Mouse (Mus musculus) embryonic facial prominence, embryonic 14.5 days (tissue): Measurements from ENCODE around the gene Acsbg2. TPM values are rescaled to one million over a fixed set of nuclear protein-coding genes. Genes with fewer than 3 reads are reported as not detected.

Experiments
- ATAC-seq: fragments of 200-750 bp; cut with Nextera tagmentation; 2 replicates; pipeline ENCODE4 v1.8.0; 2017; ENCODE audit warnings: low read depth, moderate number of reproducible peaks, moderate TSS enrichment
- DNase-seq: peaks from one replicate; pipeline ENCODE4 v3.0.0-alpha.2; 2015; ENCODE audit warnings: low spot score
- H3K27ac ChIP-seq: fragments of 300-500 bp; sonication (generic); replicated peaks from 2 replicates; pipeline ENCODE4 v1.5.1; 2014; ENCODE audit warnings: low read depth, mild to moderate bottlenecking, low read length, moderate library complexity
- H3K27me3 ChIP-seq: fragments of 300-500 bp; sonication (generic); replicated peaks from 2 replicates; pipeline ENCODE4 v1.6.1; 2014; ENCODE audit warnings: low read length; ENCODE audit not compliant: control insufficient read depth, insufficient read depth
- H3K36me3 ChIP-seq: fragments of 300-500 bp; sonication (generic); 2 replicates; pipeline ENCODE4 v1.6.1; 2014; ENCODE audit warnings: low read length, mixed read lengths; ENCODE audit not compliant: control insufficient read depth, insufficient read depth
- H3K4me1 ChIP-seq: fragments of 300-500 bp; sonication (generic); 2 replicates; pipeline ENCODE4 v1.6.1; 2014; ENCODE audit warnings: antibody characterized with exemption, low read length; ENCODE audit not compliant: control insufficient read depth, insufficient read depth
- H3K4me2 ChIP-seq: fragments of 300-500 bp; sonication (generic); 2 replicates; pipeline ENCODE4 v1.6.1; 2014; ENCODE audit warnings: low read depth, mild to moderate bottlenecking, low read length, moderate library complexity, mixed read lengths
- H3K4me3 ChIP-seq: fragments of 300-500 bp; sonication (generic); 2 replicates; pipeline ENCODE4 v1.5.1; 2014; ENCODE audit warnings: low read depth, mild to moderate bottlenecking, low read length
- H3K9ac ChIP-seq: fragments of 300-500 bp; sonication (generic); 2 replicates; pipeline ENCODE4 v1.6.1; 2014; ENCODE audit warnings: low read depth, mild to moderate bottlenecking, low read length, moderate library complexity, mixed read lengths
- H3K9me3 ChIP-seq: fragments of 300-500 bp; sonication (generic); 2 replicates; pipeline ENCODE4 v1.6.1; 2016; ENCODE audit warnings: low read length; ENCODE audit not compliant: control insufficient read depth
- WGBS: fragments of 180-500 bp; shearing (Covaris S2); extraction: QIAGEN DNeasy Blood & Tissue Kit; methylation state at CpG from one replicate; pipeline ENCODE4 v1.1.7; 2014; 5-methylcytosine and 5-hydroxymethylcytosine counted together
- polyA plus RNA-seq: library from polyadenylated mRNA; unstranded; fragments of >200 nt; fragmentation: Nextera tagmentation; extraction: Ambion mirVana; gene quantifications from 2 replicates; pipeline ENCODE4 v1.2.1, GENCODE M21; 2014

The Acsbg2 gene
- polyA plus RNA-seq, 1 experiment from 2014 or later: not detected

DNA sequence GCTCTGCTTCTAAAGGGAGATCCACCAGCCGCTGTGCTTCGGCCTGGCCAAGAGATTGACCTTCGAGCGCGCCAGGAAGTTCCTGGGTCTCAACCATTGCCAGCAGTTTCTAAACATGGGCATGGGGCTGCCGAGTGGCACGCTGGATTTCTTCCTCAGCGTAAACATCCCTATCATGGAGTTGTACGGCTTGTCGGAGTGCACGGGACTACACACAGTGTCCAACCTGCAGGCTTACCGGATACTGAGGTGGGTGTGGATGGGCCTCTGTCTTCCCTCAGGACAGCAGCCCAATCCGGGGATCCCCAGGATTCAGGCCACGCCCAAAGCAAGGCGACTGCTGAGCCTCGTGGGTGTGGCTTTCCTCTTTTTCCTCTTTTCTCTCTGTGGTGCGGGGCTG is 9.4 kb upstream of the Acsbg2 start:
- H3K4me3 ChIP-seq: no peak overlapping the region
- H3K4me2 ChIP-seq: peak overlapping the region; percentile 38
- no peaks in the 10 kb centered on the region for H3K4me1 ChIP-seq
- WGBS: 45% methylated on average over 17 of the region's 17 CpGs
- H3K36me3 ChIP-seq: 0 out of 2 replicates have a peak, but pooled peaks cover 4% of the 10 kb centered on the region
- peaks cover 13% of the 10 kb centered on the region; the same call in 1 of the 2 replicates for H3K9me3 ChIP-seq
- no peak for ATAC-seq
- no peak for DNase-seq
- H3K27ac ChIP-seq: no peak overlapping the region
- no peaks in the 10 kb centered on the region for H3K27me3 ChIP-seq
- no peak overlapping the region for H3K9ac ChIP-seq

DNA sequence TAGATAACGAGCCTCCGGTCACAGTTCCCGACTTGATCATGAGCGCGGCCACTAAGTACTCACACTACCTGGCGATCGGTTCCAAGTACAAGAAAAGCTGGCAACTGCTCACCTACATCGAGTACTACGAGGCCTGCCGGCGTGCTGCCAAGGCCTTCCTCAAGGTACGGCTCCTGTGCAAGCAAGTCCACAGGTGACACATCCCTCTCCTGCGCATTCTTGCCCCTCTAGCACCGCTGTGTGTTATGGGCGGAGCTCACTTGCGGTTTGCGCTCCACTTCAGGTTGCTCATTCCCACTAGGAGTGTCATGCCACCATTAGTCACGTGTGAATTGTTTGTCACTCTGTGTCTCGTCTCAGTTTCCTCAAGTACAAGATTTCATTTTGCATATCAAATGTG is 3.2 kb upstream of the Acsbg2 start:
- 82% methylated on average over 19 of the region's 19 CpGs for WGBS
- Histone ChIP-seq H3K9me3 (no peaks in the 10 kb centered on the region), H3K4me2 (no peak overlapping the region), H3K9ac (no peak overlapping the region), H3K4me3 (no peak overlapping the region), H3K36me3 (no peaks in the 10 kb centered on the region), H3K27me3 (no peaks in the 10 kb centered on the region), H3K4me1 (no peaks in the 10 kb centered on the region), H3K27ac (no peak overlapping the region)
- no peak for ATAC-seq
- no peak for DNase-seq

DNA sequence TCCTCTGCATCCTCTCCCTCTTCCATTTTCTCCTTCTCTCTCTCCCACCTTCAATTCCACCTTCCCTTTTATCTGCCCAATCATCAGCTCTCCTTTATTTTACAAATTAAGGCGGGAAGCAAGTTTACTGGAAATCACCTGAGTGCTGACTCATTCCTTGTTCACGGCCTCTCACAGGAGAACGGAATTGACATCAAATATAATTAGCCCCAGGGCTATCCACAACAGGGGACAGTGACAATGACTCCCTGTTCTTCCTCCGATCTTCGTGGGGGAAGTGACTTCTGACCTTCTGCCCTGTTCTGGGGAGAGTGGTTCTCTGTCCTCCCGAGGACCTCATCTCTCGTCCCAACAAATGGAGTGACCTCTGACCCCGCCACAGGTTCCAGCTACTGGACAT is 2.7 kb upstream of the Acsbg2 start:
- H3K9me3 ChIP-seq: no peaks in the 10 kb centered on the region
- H3K4me2 ChIP-seq: no peak overlapping the region
- no peaks in the 10 kb centered on the region for H3K36me3 ChIP-seq
- H3K27me3 ChIP-seq: no peaks in the 10 kb centered on the region
- H3K4me1 ChIP-seq: no peaks in the 10 kb centered on the region
- no peak overlapping the region for H3K9ac ChIP-seq
- ATAC-seq: no peak
- 44% methylated on average over 8 of the region's 8 CpGs for WGBS
- no peak for DNase-seq
- H3K4me3 ChIP-seq: no peak overlapping the region
- H3K27ac ChIP-seq: no peak overlapping the region

DNA sequence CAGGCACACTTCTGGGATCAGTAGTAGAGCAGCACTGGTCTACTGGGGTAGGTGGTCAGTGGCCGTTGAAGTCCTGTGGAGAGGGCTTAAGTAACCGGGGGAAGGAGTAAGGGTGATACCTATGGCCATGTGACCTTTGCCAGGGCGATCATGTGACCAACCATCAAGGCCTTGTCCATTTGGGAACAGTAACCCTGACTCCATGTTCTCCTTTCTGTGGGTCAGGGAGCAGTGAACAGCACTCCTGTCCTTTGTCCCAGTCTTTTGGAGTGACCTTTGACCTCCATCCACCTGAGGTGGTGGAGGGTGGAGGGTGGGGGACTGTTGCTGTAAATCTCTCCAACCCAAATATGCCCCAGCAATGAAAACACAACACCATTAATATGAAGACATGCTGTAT is 2.2 kb upstream of the Acsbg2 start:
- H3K36me3 ChIP-seq: no peaks in the 10 kb centered on the region
- DNase-seq: no peak
- no peak for ATAC-seq
- H3K4me2 ChIP-seq: no peak overlapping the region
- no peaks in the 10 kb centered on the region for H3K27me3 ChIP-seq
- no peak overlapping the region for H3K4me3 ChIP-seq
- H3K27ac ChIP-seq: no peak overlapping the region
- 88% methylated on average over 3 of the region's 3 CpGs for WGBS
- H3K9me3 ChIP-seq: no peaks in the 10 kb centered on the region
- H3K4me1 ChIP-seq: no peaks in the 10 kb centered on the region
- H3K9ac ChIP-seq: no peak overlapping the region

DNA sequence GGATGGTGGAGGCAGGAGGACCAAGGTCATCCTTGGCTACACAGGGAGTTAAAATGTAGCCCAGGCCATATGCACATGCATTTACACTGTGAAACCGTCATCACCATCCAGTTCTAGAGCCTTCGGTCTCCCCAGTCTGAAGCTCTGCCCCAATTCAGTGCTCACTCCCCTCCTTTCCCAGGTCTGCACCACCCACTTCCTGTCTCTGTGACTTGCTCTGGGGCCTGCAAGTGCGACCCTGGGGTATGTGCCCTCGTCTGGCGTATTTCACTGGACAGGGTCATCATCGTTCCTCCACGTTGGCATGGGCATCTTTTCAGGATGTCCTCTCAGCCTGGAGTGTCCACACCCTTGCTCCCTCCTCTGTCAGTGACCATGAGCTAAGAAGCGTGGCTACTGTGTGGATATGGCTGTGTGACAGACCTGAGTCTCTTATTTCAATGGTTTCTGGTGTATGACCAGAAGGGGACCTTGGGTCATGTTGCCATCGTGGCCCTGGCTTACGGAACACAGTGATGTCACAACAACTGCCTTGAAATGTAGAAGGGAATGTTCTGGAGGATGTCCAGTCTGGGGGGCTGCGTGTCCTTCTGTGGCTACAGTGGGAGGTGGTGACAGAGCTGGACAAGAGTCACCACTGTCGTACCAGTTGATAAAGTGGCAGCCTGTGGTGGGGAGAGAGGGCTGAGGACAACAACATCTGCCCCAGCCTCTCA is 847 bp upstream of the Acsbg2 start, which contains the start of gene 1700061G19Rik:
TSS of gene 1700061G19Rik (plus strand) at position 542 of the 716 bp plus-strand sequence.
- Histone ChIP-seq H3K4me3 (no peak within 1 kb of the TSS), H3K27ac (no peak within 1 kb of the TSS), H3K9ac (no peak within 1 kb of the TSS), H3K4me1 (no peaks in the 10 kb centered on the region), H3K27me3 (no peaks in the 10 kb centered on the region), H3K9me3 (no peaks in the 10 kb centered on the region), H3K36me3 (no peaks in the 10 kb centered on the region), H3K4me2 (no peak within 1 kb of the TSS)
- WGBS: 80% methylated on average over 12 of the region's 12 CpGs
- DNase-seq (no peak), ATAC-seq (no peak)

DNA sequence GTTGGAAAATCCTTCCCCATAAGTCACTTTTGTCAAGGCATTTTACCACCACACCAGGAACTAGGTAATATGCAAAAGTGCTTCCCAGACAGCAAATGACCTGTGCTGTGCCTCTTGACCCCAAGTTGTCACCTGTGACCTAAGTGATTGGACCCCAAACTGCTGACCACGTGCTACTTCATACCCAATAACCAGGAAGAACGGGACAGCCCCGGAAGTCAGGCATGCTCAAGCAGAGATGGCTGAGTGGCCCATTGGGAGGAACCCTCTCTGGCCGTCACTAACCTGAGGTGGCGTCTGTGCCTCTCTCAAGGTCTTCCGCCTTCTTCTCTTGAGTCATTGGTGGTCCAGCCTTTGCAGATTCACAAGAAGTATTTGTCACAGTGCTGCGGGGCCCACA is 1.7 kb downstream of the Acsbg2 start:
- no peak for ATAC-seq
- H3K27ac ChIP-seq: no peak overlapping the region
- no peaks in the 10 kb centered on the region for H3K27me3 ChIP-seq
- peaks cover under 1% of the 10 kb centered on the region; the same call in 1 of the 2 replicates for H3K9me3 ChIP-seq
- H3K4me2 ChIP-seq: no peak overlapping the region
- 75% methylated on average over 7 of the region's 7 CpGs for WGBS
- H3K4me1 ChIP-seq: no peaks in the 10 kb centered on the region
- DNase-seq: no peak
- H3K36me3 ChIP-seq: no peaks in the 10 kb centered on the region
- no peak overlapping the region for H3K9ac ChIP-seq
- H3K4me3 ChIP-seq: no peak overlapping the region

DNA sequence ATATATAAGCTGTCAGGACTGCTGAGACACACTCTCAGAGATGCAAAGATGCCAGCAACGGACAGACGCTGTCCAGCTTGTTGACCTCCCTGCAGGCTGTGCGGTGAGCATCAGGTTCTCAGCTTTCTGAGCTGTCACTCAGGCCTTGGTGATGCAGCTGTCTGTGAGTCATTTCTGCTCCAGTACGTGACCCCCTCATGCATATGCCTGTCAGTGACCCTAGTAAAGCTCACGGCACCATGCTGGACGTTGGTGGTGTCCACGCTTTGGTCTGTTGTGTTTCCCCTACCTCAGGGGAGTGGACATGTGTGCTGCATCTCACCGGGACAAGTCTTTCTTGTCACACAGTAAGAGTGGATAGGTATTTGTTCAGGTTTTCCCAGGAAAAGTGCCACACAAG is 2.5 kb downstream of the Acsbg2 start:
- DNase-seq (no peak), ATAC-seq (no peak)
- H3K27ac ChIP-seq: no peak overlapping the region
- WGBS: 61% methylated on average over 8 of the region's 8 CpGs
- no peak overlapping the region for H3K9ac ChIP-seq
- peaks cover 8% of the 10 kb centered on the region for H3K9me3 ChIP-seq
- H3K4me1 ChIP-seq: no peaks in the 10 kb centered on the region
- H3K36me3 ChIP-seq: no peaks in the 10 kb centered on the region
- no peak overlapping the region for H3K4me2 ChIP-seq
- no peaks in the 10 kb centered on the region for H3K27me3 ChIP-seq
- H3K4me3 ChIP-seq: no peak overlapping the region

DNA sequence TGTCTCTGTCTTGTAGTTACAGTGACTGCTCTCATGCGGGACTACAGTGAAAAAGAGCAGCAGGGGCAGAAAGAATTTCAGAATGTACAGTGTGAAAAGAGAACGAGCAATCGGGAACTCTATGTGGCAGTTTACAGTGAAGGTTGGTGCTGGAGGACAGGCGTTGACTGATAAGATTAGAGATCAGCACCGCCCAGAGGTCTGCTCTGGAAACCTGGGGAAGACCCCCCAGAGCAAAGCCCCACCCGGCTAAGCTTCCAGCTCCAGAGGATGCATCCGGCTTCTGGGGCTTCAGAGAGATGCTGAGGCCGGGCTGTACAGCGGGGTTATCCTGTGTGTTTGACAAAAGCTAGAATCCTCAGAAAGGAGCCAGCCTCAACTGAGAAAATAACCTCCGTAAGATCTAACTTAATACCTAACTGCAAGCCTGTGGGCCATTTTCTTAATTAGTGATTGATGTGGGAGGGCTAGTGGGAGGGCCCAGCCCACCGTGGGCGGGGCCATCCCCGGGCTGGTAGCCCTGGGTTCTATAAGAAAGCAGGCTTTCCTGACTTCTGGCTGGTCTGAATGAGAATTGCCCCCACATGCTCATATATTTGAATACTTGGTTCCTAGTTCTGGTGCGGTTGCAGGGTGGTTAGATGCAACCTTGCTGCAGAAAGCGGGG is 3.8 kb downstream of the Acsbg2 start:
- H3K4me2 ChIP-seq: no peak overlapping the region
- H3K4me1 ChIP-seq: no peaks in the 10 kb centered on the region
- H3K9me3 ChIP-seq: peaks cover 11% of the 10 kb centered on the region
- no peak for DNase-seq
- H3K36me3 ChIP-seq: no peaks in the 10 kb centered on the region
- no peak overlapping the region for H3K4me3 ChIP-seq
- H3K27ac ChIP-seq: no peak overlapping the region
- no peak for ATAC-seq
- H3K9ac ChIP-seq: no peak overlapping the region
- 73% methylated on average over 15 of the region's 15 CpGs for WGBS
- H3K27me3 ChIP-seq: no peaks in the 10 kb centered on the region
